Mouse (Mus musculus) kidney, adult 10 weeks (tissue): ENCODE measurements around the gene Gapdh. TPM values are rescaled to one million over a fixed set of nuclear protein-coding genes. Genes with fewer than 3 reads are reported as not detected.

Experiments used
- polyA plus RNA-seq: library from polyadenylated mRNA; stranded (reverse); fragments of 350-450 nt; fragmentation: Illumina TruSeq; extraction: RNeasy Lipid Tissue Mini Kit (QIAGEN cat#74804); gene quantifications from one replicate; pipeline ENCODE4 v1.2.3, GENCODE M21; 2014; ENCODE audit warnings: low read depth, low replicate concordance

The Gapdh gene
- 156 TPM for polyA plus RNA-seq

GRCm38 (mm10) chr6:125166051-125166751, at the start of gene Gapdh:
Gene Gapdh, minus strand, starts transcription at chr6:125166467.

GRCm38 (mm10) chr6:125215148-125215954, 49.1 kb upstream of the Gapdh start, which contains the start of gene Vamp1:
Gene Vamp1, plus strand, starts transcription at chr6:125215551.

GRCm38 (mm10) chr6:125191332-125192015, 25.2 kb upstream of the Gapdh start, which contains the start of the genes Ncapd2 and Mrpl51:
Gene Ncapd2, minus strand, starts transcription at chr6:125191701.
Gene Mrpl51, plus strand, starts transcription at chr6:125191801.

GRCm38 (mm10) chr6:125145001-125145400, 21.3 kb downstream of the Gapdh start, which contains the start of gene Iffo1:
Gene Iffo1, plus strand, starts transcription at chr6:125145241.

GRCm38 (mm10) chr6:125131302-125132156, 34.7 kb downstream of the Gapdh start, which contains the start of gene Nop2:
Gene Nop2, plus strand, starts transcription at chr6:125131909.

Other genes with a start within 250 kb of the Gapdh start
- 287 TPM for gene Ptms, start 246.4 kb downstream of the Gapdh start, polyA plus RNA-seq
- gene Mlf2, start 235.1 kb downstream of the Gapdh start, polyA plus RNA-seq = 11.8 TPM
- gene Cops7a, start 200.9 kb downstream of the Gapdh start, polyA plus RNA-seq = 21.7 TPM
- gene Pianp, start 169.8 kb downstream of the Gapdh start, polyA plus RNA-seq = not detected
- gene Zfp384, start 157.3 kb downstream of the Gapdh start, polyA plus RNA-seq = 12.1 TPM
- gene Ing4, start 126.7 kb downstream of the Gapdh start, polyA plus RNA-seq = 8.7 TPM
- gene Acrbp, start 116.8 kb downstream of the Gapdh start, polyA plus RNA-seq = 0.53 TPM
- gene Lpar5, start 98.5 kb downstream of the Gapdh start, polyA plus RNA-seq = not detected
- 59.2 TPM for gene Chd4, start 70.5 kb downstream of the Gapdh start, polyA plus RNA-seq
- gene Nop2, start 34.6 kb downstream of the Gapdh start, polyA plus RNA-seq = 1.3 TPM
- gene Iffo1, start 21.2 kb downstream of the Gapdh start, polyA plus RNA-seq = 3.1 TPM
- 0.28 TPM for gene Ncapd2, start 25.2 kb upstream of the Gapdh start, polyA plus RNA-seq
- gene Mrpl51, start 25.3 kb upstream of the Gapdh start, polyA plus RNA-seq = 159 TPM
- 5.0 TPM for gene Vamp1, start 49.1 kb upstream of the Gapdh start, polyA plus RNA-seq
- 1.3 TPM for gene Tapbpl, start 65.4 kb upstream of the Gapdh start, polyA plus RNA-seq
- not detected for gene Cd27, start 70.5 kb upstream of the Gapdh start, polyA plus RNA-seq
- gene Tuba3a, start 119.6 kb upstream of the Gapdh start, polyA plus RNA-seq = not detected
- 0.89 TPM for gene Ltbr, start 147.4 kb upstream of the Gapdh start, polyA plus RNA-seq
- gene Scnn1a, start 154.2 kb upstream of the Gapdh start, polyA plus RNA-seq = 16.7 TPM
- gene Tnfrsf1a, start 182.9 kb upstream of the Gapdh start, polyA plus RNA-seq = 4.6 TPM
- not detected for gene Plekhg6, start 214.3 kb upstream of the Gapdh start, polyA plus RNA-seq